Mouse (Mus musculus) neutrophil, adult 5-6 weeks (primary cell): Measurements from ENCODE around the gene Olfr370. TPM values are rescaled to one million over a fixed set of nuclear protein-coding genes. Genes with fewer than 3 reads are reported as not detected.
A peak's percentile ranks its signal among the peaks of the same experiment; 100 is the strongest.
"Not testable (repeated sequence)": the region's sequence is repeated elsewhere in the genome, so short reads cannot be mapped to it uniquely, and the experiment has no call there.

Source experiments
- ATAC-seq: fragments of 151-379, 151-347 bp; 2 replicates; pipeline ENCODE4 v1.8.0; 2017; ENCODE audit warnings: mild to moderate bottlenecking, moderate TSS enrichment; ENCODE audit not compliant: insufficient number of reproducible peaks, poor library complexity, low FRiP score, severe bottlenecking; ENCODE audit errors: extremely low read depth
- total RNA-seq: library from RNA; stranded (forward); fragments of 200-1000 nt; gene quantifications from 2 replicates; pipeline ENCODE4 v1.2.3, GENCODE M21; 2017

Gene Olfr370
- not detected in 2 replicates for total RNA-seq

GRCm38 (mm10) chr8:83535736-83536135 lies at the start of gene Olfr370:
TSS of gene Olfr370 (plus strand) at chr8:83535780.
- ATAC-seq: no peak

- ATAC-seq: no peak
These were observed 23.9 kb upstream of the Olfr370 start for GRCm38 (mm10) chr8:83511696-83512095.

GRCm38 (mm10) chr8:83520432-83520831 lies 15.1 kb upstream of the Olfr370 start:
- no peak for ATAC-seq

- not testable (repeated sequence) for ATAC-seq
These were observed 14.7 kb upstream of the Olfr370 start for GRCm38 (mm10) chr8:83520907-83521306.

GRCm38 (mm10) chr8:83521310-83521709 lies 14.3 kb upstream of the Olfr370 start:
- no peak for ATAC-seq

GRCm38 (mm10) chr8:83534802-83535201 lies 778 bp upstream of the Olfr370 start:
- ATAC-seq: no peak

- no peak for ATAC-seq
These were observed 27.1 kb downstream of the Olfr370 start for GRCm38 (mm10) chr8:83562669-83563068.

GRCm38 (mm10) chr8:83563246-83563645 lies 27.7 kb downstream of the Olfr370 start:
- no peak for ATAC-seq

GRCm38 (mm10) chr8:83565731-83566375 lies 30.3 kb downstream of the Olfr370 start:
- no peak for ATAC-seq

GRCm38 (mm10) chr8:83566469-83567395 lies 31.2 kb downstream of the Olfr370 start, which contains the start of gene Ndufb7:
TSS of gene Ndufb7 (plus strand) at chr8:83566671.
- peak; percentile 95 for ATAC-seq

- no peak for ATAC-seq
These were observed 32.1 kb downstream of the Olfr370 start for GRCm38 (mm10) chr8:83567668-83568067.

GRCm38 (mm10) chr8:83568128-83568527 lies 32.5 kb downstream of the Olfr370 start:
- ATAC-seq: no peak

GRCm38 (mm10) chr8:83568755-83569154 lies 33.2 kb downstream of the Olfr370 start:
- no peak for ATAC-seq

GRCm38 (mm10) chr8:83569165-83569564 lies 33.6 kb downstream of the Olfr370 start:
- no peak for ATAC-seq

GRCm38 (mm10) chr8:83570272-83571000 lies 34.9 kb downstream of the Olfr370 start:
- ATAC-seq: no peak

GRCm38 (mm10) chr8:83571001-83571340 lies 35.4 kb downstream of the Olfr370 start:
- ATAC-seq: not testable (repeated sequence)

- ATAC-seq: no peak
These were observed 36.2 kb downstream of the Olfr370 start for GRCm38 (mm10) chr8:83571791-83572190.

- no peak for ATAC-seq
These were observed 36.7 kb downstream of the Olfr370 start for GRCm38 (mm10) chr8:83572246-83572812.
